8 mouse cellular contexts compared by ENCODE assay signal in the genomic region with DNA sequence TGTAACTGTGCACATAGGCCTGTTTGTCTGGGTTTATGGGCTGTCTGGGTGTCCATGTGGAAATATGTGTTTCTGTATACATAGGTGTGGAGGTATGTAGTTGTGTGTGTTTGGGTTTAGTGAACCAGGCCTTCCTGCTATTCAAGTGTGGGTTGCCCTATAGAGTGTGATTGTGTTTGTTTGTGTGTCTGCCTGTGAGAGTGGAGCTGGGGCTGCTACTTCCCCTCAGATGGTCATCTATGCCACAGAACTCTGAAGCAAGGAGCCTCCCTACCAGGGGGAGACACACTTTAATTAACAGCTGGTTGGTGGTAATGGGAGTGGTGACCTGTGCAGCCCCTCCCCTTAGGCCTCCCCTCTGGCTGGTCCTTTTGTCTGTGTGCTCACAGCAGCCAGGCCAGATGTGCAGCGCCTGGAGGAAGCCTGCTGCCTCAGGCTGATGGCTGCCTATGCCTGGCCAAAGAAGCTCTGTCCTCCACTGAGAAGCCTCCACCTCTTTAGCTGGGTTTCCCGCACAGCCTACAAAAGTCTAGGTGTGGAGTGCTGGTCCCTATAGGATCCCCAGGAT. TPM values are rescaled to one million over a fixed set of nuclear protein-coding genes. Genes with fewer than 3 reads are reported as not detected.
DNase-seq lines count a peak whose midpoint lies in the region; ATAC-seq lines count a peak whose summit lies in the region.

No protein-coding gene starts in this region.

- peak overlapping the region; percentile 73 for H3K4me3 ChIP-seq in embryonic facial prominence, embryonic 13.5 days
- H3K4me3 ChIP-seq in liver, embryonic 15.5 days (replicated peaks) = peak overlapping the region; percentile 57
- peak overlapping the region; percentile 67 for H3K4me3 ChIP-seq in neural tube, embryonic 14.5 days (ENCODE audit: low read depth, low read length)

- H3K4me2 ChIP-seq in embryonic facial prominence, embryonic 13.5 days = peak overlapping the region; percentile 82
- peak overlapping the region; percentile 66 for H3K4me2 ChIP-seq in liver, embryonic 15.5 days
- H3K4me2 ChIP-seq in neural tube, embryonic 14.5 days (ENCODE audit: low read depth, low read length) = peak overlapping the region; percentile 65

- intact Hi-C loops in heart, postnatal 36 days (cut with DNase I) = no loop called here

- DNase-seq in heart, adult 11 months = peak; percentile 96
- DNase-seq in heart, adult 8-10 months (ENCODE audit: low spot score) = no peak
- peak; percentile 41 to 52 for DNase-seq in heart, postnatal 36 days
- no peak for DNase-seq in frontal cortex, postnatal 25 days (ENCODE audit: low spot score in 2 of 2)
- no peak for DNase-seq in right cerebral cortex, postnatal 10 days (ENCODE audit: low spot score in 2 of 2)

- H3K9ac ChIP-seq in embryonic facial prominence, embryonic 13.5 days = peak overlapping the region; percentile 83
- no peak overlapping the region for H3K9ac ChIP-seq in liver, embryonic 15.5 days
- peak overlapping the region; percentile 76 for H3K9ac ChIP-seq in neural tube, embryonic 14.5 days (replicated peaks; ENCODE audit: low read depth, low read length)

- peak overlapping the region; percentile 92 for H3K27ac ChIP-seq in embryonic facial prominence, embryonic 13.5 days
- H3K27ac ChIP-seq in liver, embryonic 15.5 days (replicated peaks) = 0 out of 2 replicates have a peak overlapping the region, but pooled peaks have one; percentile 24
- H3K27ac ChIP-seq in neural tube, embryonic 14.5 days (ENCODE audit: low read depth, low read length) = peak overlapping the region; percentile 25

- 11% methylated on average over 2 of the region's 2 CpGs for WGBS in embryonic facial prominence, embryonic 13.5 days
- 16% methylated on average over 2 of the region's 2 CpGs for WGBS in liver, embryonic 15.5 days (ENCODE audit: insufficient replicate concordance)
- WGBS in neural tube, embryonic 14.5 days = 11% methylated on average over 2 of the region's 2 CpGs

- peaks cover 21% of the 10 kb centered on the region for H3K36me3 ChIP-seq in embryonic facial prominence, embryonic 13.5 days
- no peaks in the 10 kb centered on the region for H3K36me3 ChIP-seq in liver, embryonic 15.5 days (replicated peaks)
- H3K36me3 ChIP-seq in neural tube, embryonic 14.5 days (ENCODE audit: control insufficient read depth, insufficient read depth, low read length) = peaks cover 9% of the 10 kb centered on the region; the same call in 1 of the 2 replicates

- ATAC-seq in embryonic facial prominence, embryonic 13.5 days (ENCODE audit: insufficient number of reproducible peaks, insufficient read depth, low FRiP score, low TSS enrichment, low read depth) = no peak
- no peak for ATAC-seq in liver, embryonic 15.5 days (ENCODE audit: insufficient read depth)
- peak; percentile 41 for ATAC-seq in neural tube, embryonic 14.5 days (ENCODE audit: low read depth)

- peaks cover 42% of the 10 kb centered on the region for H3K4me1 ChIP-seq in embryonic facial prominence, embryonic 13.5 days
- H3K4me1 ChIP-seq in liver, embryonic 15.5 days (replicated peaks) = peaks cover 13% of the 10 kb centered on the region
- peaks cover 5% of the 10 kb centered on the region; the same call in 1 of the 2 replicates for H3K4me1 ChIP-seq in neural tube, embryonic 14.5 days (ENCODE audit: control insufficient read depth, insufficient read depth, low read length)

- H3K27me3 ChIP-seq in embryonic facial prominence, embryonic 13.5 days = no peaks in the 10 kb centered on the region
- H3K27me3 ChIP-seq in liver, embryonic 15.5 days = peaks cover 6% of the 10 kb centered on the region; the same call in 1 of the 2 replicates
- H3K27me3 ChIP-seq in neural tube, embryonic 14.5 days (ENCODE audit: control insufficient read depth, insufficient read depth, low read length) = no peaks in the 10 kb centered on the region

- no peaks in the 10 kb centered on the region for H3K9me3 ChIP-seq in embryonic facial prominence, embryonic 13.5 days
- H3K9me3 ChIP-seq in liver, embryonic 15.5 days (replicated peaks) = no peaks in the 10 kb centered on the region
- no peaks in the 10 kb centered on the region for H3K9me3 ChIP-seq in neural tube, embryonic 14.5 days (ENCODE audit: control insufficient read depth, low read length)

RNA-seq across cellular contexts. Expression of gene Adamts10, which starts 0.9 kb away (rescaled TPM):
- total RNA-seq in heart, adult 8-10 months (2022) = 10 to 100 TPM; 10.9 to 14.0 (median 11.9) TPM
- polyA plus RNA-seq in embryonic facial prominence, embryonic 13.5 days (2015; fragmentation: Nextera tagmentation; extraction: Ambion mirVana) = 85.5 and 110 TPM in 2 replicates
- 10 to 100 TPM; 18.3 to 19.7 TPM for total RNA-seq in heart, postnatal 36 days (2021)
- polyA plus RNA-seq in liver, embryonic 15.5 days (2015; fragmentation: Nextera tagmentation; extraction: Ambion mirVana) = 5.4 and 7.1 TPM in 2 replicates
- 45.9 and 57.2 TPM in 2 replicates for polyA plus RNA-seq in neural tube, embryonic 14.5 days (2014; fragmentation: Nextera tagmentation; extraction: Ambion mirVana)

RNA-seq across cellular contexts. Expression of gene Myo1f, which starts 30.6 kb away (rescaled TPM):
- 1 to 10 TPM; 1.2 to 2.7 (median 1.4) TPM for total RNA-seq in heart, adult 8-10 months (2022)
- polyA plus RNA-seq in embryonic facial prominence, embryonic 13.5 days (2015; fragmentation: Nextera tagmentation; extraction: Ambion mirVana) = 2.6 and 4.2 TPM in 2 replicates
- total RNA-seq in heart, postnatal 36 days (2021) = 1 to 10 TPM; 2.2 to 2.8 TPM
- polyA plus RNA-seq in liver, embryonic 15.5 days (2015; fragmentation: Nextera tagmentation; extraction: Ambion mirVana) = 11.9 and 12.3 TPM in 2 replicates
- polyA plus RNA-seq in neural tube, embryonic 14.5 days (2014; fragmentation: Nextera tagmentation; extraction: Ambion mirVana) = 1.0 and 2.8 TPM in 2 replicates

Comparison
In these comparisons a context has a peak if more than half of its experiments do, and no peak if none do; other contexts are left out.
1. DNase-seq: peak in heart, adult 11 months (single experiment) and heart, postnatal 36 days (2 of 2); none in heart, adult 8-10 months (single experiment), frontal cortex, postnatal 25 days (0 of 2) and right cerebral cortex, postnatal 10 days (0 of 2).
2. H3K27ac ChIP-seq: peak in every context shown above with its lines; median percentile 92 in embryonic facial prominence, embryonic 13.5 days; 25 in neural tube, embryonic 14.5 days; 24 in liver, embryonic 15.5 days.
3. Peak in every context shown above with its lines, with median percentiles within 50 percentile points of each other: H3K4me2 ChIP-seq and H3K4me3 ChIP-seq.